Mouse (Mus musculus) hindbrain, embryonic 16.5 days (tissue): ENCODE measurements around the gene Raver1. TPM values are rescaled to one million over a fixed set of nuclear protein-coding genes. Genes with fewer than 3 reads are reported as not detected.
"Not testable (repeated sequence)": the region's sequence is repeated elsewhere in the genome, so short reads cannot be mapped to it uniquely, and the experiment has no call there.

Experiments
- ATAC-seq: fragments of 200-750 bp; cut with Nextera tagmentation; 2 replicates; pipeline ENCODE4 v1.8.0; 2017; ENCODE audit warnings: moderate TSS enrichment, moderate library complexity
- H3K27ac ChIP-seq: fragments of 300-500 bp; sonication (generic); 2 replicates; pipeline ENCODE4 v1.5.1; 2014; ENCODE audit warnings: low read depth, mild to moderate bottlenecking, control low read depth, low read length, moderate library complexity
- H3K27me3 ChIP-seq: fragments of 300-500 bp; sonication (generic); replicated peaks from 2 replicates; pipeline ENCODE4 v1.6.1; 2014; ENCODE audit warnings: low read length; ENCODE audit not compliant: control insufficient read depth, insufficient read depth
- H3K36me3 ChIP-seq: fragments of 300-500 bp; sonication (generic); 2 replicates; pipeline ENCODE4 v1.6.1; 2014; ENCODE audit warnings: mild to moderate bottlenecking, low read length, moderate library complexity, mixed read lengths; ENCODE audit not compliant: control insufficient read depth, insufficient read depth
- H3K4me1 ChIP-seq: fragments of 300-500 bp; sonication (generic); 2 replicates; pipeline ENCODE4 v1.6.1; 2014; ENCODE audit warnings: low read depth, low read length; ENCODE audit not compliant: control insufficient read depth, insufficient read depth
- H3K4me2 ChIP-seq: fragments of 300-500 bp; sonication (generic); 2 replicates; pipeline ENCODE4 v1.6.1; 2014; ENCODE audit warnings: mild to moderate bottlenecking, low read length, control low read depth, moderate library complexity
- H3K4me3 ChIP-seq: fragments of 300-500 bp; sonication (generic); 2 replicates; pipeline ENCODE4 v1.5.1; 2014; ENCODE audit warnings: mild to moderate bottlenecking, low read length, control low read depth, moderate library complexity
- H3K9ac ChIP-seq: fragments of 300-500 bp; sonication (generic); 2 replicates; pipeline ENCODE4 v1.6.1; 2014; ENCODE audit warnings: low read depth, mild to moderate bottlenecking, control low read depth, low read length, moderate library complexity
- H3K9me3 ChIP-seq: fragments of 300-500 bp; sonication (generic); 2 replicates; pipeline ENCODE4 v1.6.1; 2014; ENCODE audit warnings: mild to moderate bottlenecking, low read length, moderate library complexity; ENCODE audit not compliant: control insufficient read depth
- WGBS: fragments of 180-500 bp; shearing (Covaris S2); extraction: QIAGEN DNeasy Blood & Tissue Kit; methylation state at CpG from one replicate; pipeline ENCODE4 v1.1.7; 2014; 5-methylcytosine and 5-hydroxymethylcytosine counted together
- polyA plus RNA-seq: library from polyadenylated mRNA; unstranded; fragments of >200 nt; fragmentation: Nextera tagmentation; extraction: Ambion mirVana; gene quantifications from 2 replicates; pipeline ENCODE4 v1.2.1, GENCODE M21; 2015

The Raver1 gene
- polyA plus RNA-seq, 1 experiment from 2014 or later = 25.9 TPM

- Histone ChIP-seq H3K36me3 (peaks cover 27% of the 10 kb centered on the region), H3K9me3 (no peaks in the 10 kb centered on the region), H3K9ac (no peak within 1 kb of the TSS), H3K27ac (no peak within 1 kb of the TSS), H3K27me3 (no peaks in the 10 kb centered on the region), H3K4me1 (peaks cover 6% of the 10 kb centered on the region), H3K4me2 (no peak within 1 kb of the TSS), H3K4me3 (no peak within 1 kb of the TSS)
- no peak; the same call in 1 of the 2 replicates for ATAC-seq
- WGBS = 87% methylated on average over 17 of the region's 27 CpGs
These were observed 24.7 kb downstream of the Raver1 start, which contains the start of gene Zglp1 for GRCm38 (mm10) chr9:21067006-21067684. Gene Zglp1 (minus strand): TSS chr9:21067093.

GRCm38 (mm10) chr9:21062928-21063327, 28.9 kb downstream of the Raver1 start:
- Histone ChIP-seq H3K27me3 (no peaks in the 10 kb centered on the region), H3K27ac (no peak overlapping the region), H3K36me3 (peaks cover 24% of the 10 kb centered on the region), H3K9me3 (no peaks in the 10 kb centered on the region), H3K4me3 (no peak overlapping the region), H3K4me1 (no peaks in the 10 kb centered on the region), H3K4me2 (no peak overlapping the region), H3K9ac (no peak overlapping the region)
- no peak for ATAC-seq
- WGBS = 91% methylated on average over 2 of the region's 2 CpGs

DNA sequence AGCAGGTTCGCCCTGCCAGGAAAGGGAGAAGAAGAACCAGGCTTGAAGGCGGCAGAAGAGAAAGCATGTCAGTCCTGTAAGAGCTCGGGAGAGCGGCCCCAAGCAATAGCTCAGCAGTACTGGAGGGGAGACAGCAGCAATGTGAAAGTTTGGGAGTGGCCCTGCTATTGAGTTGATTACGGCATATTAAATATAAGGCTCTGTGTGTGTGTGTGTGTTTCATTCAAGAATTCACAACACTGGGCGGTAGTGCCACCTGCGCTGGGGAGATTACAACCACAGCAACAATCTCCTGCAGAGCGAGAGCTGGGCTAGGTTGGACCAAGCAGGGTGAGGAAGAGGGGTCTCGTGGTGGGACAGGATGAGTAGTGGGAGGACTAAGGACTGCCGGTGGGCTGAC, 40.2 kb downstream of the Raver1 start:
- Histone ChIP-seq H3K9ac (no peak overlapping the region), H3K27ac (no peak overlapping the region), H3K4me2 (no peak overlapping the region), H3K4me3 (no peak overlapping the region), H3K36me3 (no peaks in the 10 kb centered on the region), H3K4me1 (no peaks in the 10 kb centered on the region), H3K27me3 (no peaks in the 10 kb centered on the region), H3K9me3 (no peaks in the 10 kb centered on the region)
- ATAC-seq = no peak
- 74% methylated on average over 10 of the region's 10 CpGs for WGBS

DNA sequence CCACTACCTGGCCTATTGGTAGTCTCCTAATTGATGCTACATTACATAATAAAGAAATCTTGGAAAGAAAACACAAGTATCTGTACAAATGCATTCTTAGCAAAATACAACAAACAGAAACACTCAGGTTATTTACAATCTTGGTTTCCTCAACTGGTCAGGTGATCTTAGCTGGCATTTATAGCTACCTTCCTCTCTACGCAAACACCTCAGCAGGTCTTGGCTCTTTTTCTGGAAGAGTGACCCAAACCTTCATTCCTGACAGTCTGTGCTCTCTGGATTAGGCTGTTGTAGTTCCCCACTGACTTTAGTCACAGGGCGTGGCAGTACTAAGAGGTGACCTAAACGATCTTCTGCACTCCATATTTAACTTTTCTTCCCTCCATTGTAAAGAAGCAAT, 46.6 kb downstream of the Raver1 start:
- Histone ChIP-seq H3K4me1 (no peaks in the 10 kb centered on the region), H3K4me3 (no peak overlapping the region), H3K27me3 (peaks cover 3% of the 10 kb centered on the region), H3K27ac (no peak overlapping the region), H3K36me3 (no peaks in the 10 kb centered on the region), H3K9ac (no peak overlapping the region), H3K9me3 (no peaks in the 10 kb centered on the region), H3K4me2 (no peak overlapping the region)
- 87% methylated on average over 3 of the region's 3 CpGs for WGBS
- ATAC-seq = no peak

DNA sequence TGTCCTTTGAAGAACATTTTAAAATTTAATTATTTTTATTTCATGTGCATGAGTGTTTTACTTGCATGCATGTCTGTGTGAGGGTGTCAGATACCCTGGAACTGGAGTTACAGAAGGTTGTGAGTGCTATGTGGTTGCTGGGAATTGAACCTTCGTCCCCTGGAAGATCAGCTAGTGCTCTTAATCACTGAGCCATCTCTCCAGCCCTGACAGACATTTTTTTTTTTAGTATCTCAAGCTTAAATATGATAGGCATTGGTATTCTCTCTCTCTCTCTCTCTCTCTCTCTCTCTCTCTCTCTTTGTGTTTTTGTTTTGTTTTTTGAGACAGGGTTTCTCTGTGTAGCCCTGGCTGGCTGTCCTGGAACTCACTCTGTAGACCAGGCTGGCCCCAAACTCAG, 47.0 kb downstream of the Raver1 start:
- H3K9ac ChIP-seq, H3K9me3 ChIP-seq, ATAC-seq, H3K4me1 ChIP-seq, H3K36me3 ChIP-seq, H3K4me3 ChIP-seq, H3K27me3 ChIP-seq, H3K27ac ChIP-seq, H3K4me2 ChIP-seq: not testable (repeated sequence)
- 71% methylated on average over 1 of the region's 1 CpGs for WGBS

- Histone ChIP-seq H3K27me3 (peaks cover 12% of the 10 kb centered on the region), H3K4me1 (no peaks in the 10 kb centered on the region), H3K36me3 (no peaks in the 10 kb centered on the region), H3K4me3 (no peak overlapping the region), H3K4me2 (no peak overlapping the region), H3K9ac (no peak overlapping the region), H3K27ac (no peak overlapping the region), H3K9me3 (no peaks in the 10 kb centered on the region)
- no peak for ATAC-seq
- 89% methylated on average over 4 of the region's 4 CpGs for WGBS
These were observed 48.2 kb downstream of the Raver1 start for GRCm38 (mm10) chr9:21043563-21043962.

- Histone ChIP-seq H3K4me2 (no peak overlapping the region), H3K9ac (no peak overlapping the region), H3K36me3 (no peaks in the 10 kb centered on the region), H3K4me3 (no peak overlapping the region), H3K27me3 (peaks cover 24% of the 10 kb centered on the region), H3K4me1 (peaks cover 14% of the 10 kb centered on the region), H3K9me3 (no peaks in the 10 kb centered on the region), H3K27ac (no peak overlapping the region)
- WGBS = 48% methylated on average over 4 of the region's 4 CpGs
- ATAC-seq = no peak
These were observed 50.5 kb downstream of the Raver1 start for GRCm38 (mm10) chr9:21041308-21041707.

DNA sequence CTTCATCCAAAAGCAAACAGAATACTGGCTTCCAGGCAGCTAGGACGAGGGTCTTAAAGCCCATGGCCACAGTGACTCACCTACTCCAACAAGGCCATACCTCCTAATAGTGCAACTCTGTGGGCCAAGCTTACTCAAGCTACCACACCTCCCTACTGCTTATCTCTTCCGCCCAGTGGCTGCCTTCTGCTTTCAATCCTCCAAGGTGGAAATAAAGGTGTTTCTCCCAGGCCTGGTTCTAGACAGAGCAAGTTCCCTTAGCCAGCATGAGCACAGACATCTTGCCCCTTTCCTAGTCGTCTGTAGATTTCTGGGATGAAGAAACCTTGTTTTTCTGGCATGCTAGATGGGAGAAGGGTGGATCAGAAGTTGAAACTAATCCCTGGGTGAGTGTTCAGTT, 52.0 kb downstream of the Raver1 start:
- no peak overlapping the region for H3K9ac ChIP-seq
- peaks cover 39% of the 10 kb centered on the region for H3K27me3 ChIP-seq
- no peaks in the 10 kb centered on the region for H3K36me3 ChIP-seq
- no peak overlapping the region for H3K4me2 ChIP-seq
- no peak overlapping the region for H3K27ac ChIP-seq
- H3K4me1 ChIP-seq = peaks cover 22% of the 10 kb centered on the region
- 61% methylated on average over 3 of the region's 3 CpGs for WGBS
- ATAC-seq = no peak
- no peak overlapping the region for H3K4me3 ChIP-seq
- no peaks in the 10 kb centered on the region for H3K9me3 ChIP-seq

GRCm38 (mm10) chr9:21037481-21037891, 54.3 kb downstream of the Raver1 start:
- Histone ChIP-seq H3K4me1 (peaks cover 36% of the 10 kb centered on the region), H3K9ac (peak overlapping the region; percentile 79), H3K36me3 (no peaks in the 10 kb centered on the region), H3K9me3 (no peaks in the 10 kb centered on the region), H3K27ac (no peak overlapping the region), H3K4me2 (peak overlapping the region; percentile 82), H3K4me3 (peak overlapping the region; percentile 54), H3K27me3 (peaks cover 53% of the 10 kb centered on the region)
- 2% methylated on average over 31 of the region's 31 CpGs for WGBS
- peak; percentile 75 for ATAC-seq
